8 mouse cellular contexts compared by ENCODE assay signal in genomic region chr1:195091699-195092219, GRCm38 (mm10). TPM values are rescaled to one million over a fixed set of nuclear protein-coding genes. Genes with fewer than 3 reads are reported as not detected.
DNase-seq lines count a peak whose midpoint lies in the region; ATAC-seq and TF ChIP-seq lines count a peak whose summit lies in the region.

No protein-coding gene starts in this region.

- ATAC-seq in heart, postnatal 0 days (ENCODE audit: insufficient read depth, low read depth), result peak; percentile 75
- peak; percentile 76 for ATAC-seq in hindbrain, postnatal 0 days
- peak; percentile 53 for ATAC-seq in midbrain, embryonic 14.5 days (ENCODE audit: low FRiP score, low TSS enrichment)

- TF ChIP-seq EP300 in heart, postnatal 0 days (IDR thresholded peaks at IDR 0.05; ENCODE audit: low read depth), result no peak

- peaks cover 8% of the 10 kb centered on the region for H3K36me3 ChIP-seq in heart, postnatal 0 days (replicated peaks; ENCODE audit: control insufficient read depth, insufficient read depth, low read length)
- no peaks in the 10 kb centered on the region; the same call in 1 of the 2 replicates for H3K36me3 ChIP-seq in hindbrain, postnatal 0 days (ENCODE audit: insufficient read depth, low read length)
- no peaks in the 10 kb centered on the region for H3K36me3 ChIP-seq in midbrain, embryonic 14.5 days (ENCODE audit: control insufficient read depth, insufficient read depth, low read length)

- no peaks in the 10 kb centered on the region for H3K9me3 ChIP-seq in heart, postnatal 0 days (replicated peaks; ENCODE audit: control insufficient read depth, low read length)
- H3K9me3 ChIP-seq in hindbrain, postnatal 0 days (ENCODE audit: low read length), result no peaks in the 10 kb centered on the region
- no peaks in the 10 kb centered on the region for H3K9me3 ChIP-seq in midbrain, embryonic 14.5 days (ENCODE audit: control insufficient read depth, low read length)

- H3K4me1 ChIP-seq in heart, postnatal 0 days (ENCODE audit: control insufficient read depth, insufficient read depth), result no peaks in the 10 kb centered on the region
- peaks cover 6% of the 10 kb centered on the region; the same call in 1 of the 2 replicates for H3K4me1 ChIP-seq in hindbrain, postnatal 0 days (ENCODE audit: insufficient read depth, low read length)
- H3K4me1 ChIP-seq in midbrain, embryonic 14.5 days (ENCODE audit: control insufficient read depth, insufficient read depth, low read length), result 0 out of 2 replicates have a peak, but pooled peaks cover 6% of the 10 kb centered on the region

- H3K27me3 ChIP-seq in heart, postnatal 0 days (ENCODE audit: control insufficient read depth, insufficient read depth, low read length), result no peaks in the 10 kb centered on the region
- no peaks in the 10 kb centered on the region for H3K27me3 ChIP-seq in hindbrain, postnatal 0 days (ENCODE audit: insufficient read depth, low read length)
- H3K27me3 ChIP-seq in midbrain, embryonic 14.5 days (ENCODE audit: control insufficient read depth, insufficient read depth, low read length), result no peaks in the 10 kb centered on the region

- peak overlapping the region; percentile 59 for H3K4me2 ChIP-seq in heart, postnatal 0 days (ENCODE audit: low read depth, low read length)
- peak overlapping the region; percentile 68 for H3K4me2 ChIP-seq in hindbrain, postnatal 0 days (ENCODE audit: low read depth, low read length)
- H3K4me2 ChIP-seq in midbrain, embryonic 14.5 days (ENCODE audit: low read length), result peak overlapping the region; percentile 55

- H3K9ac ChIP-seq in heart, postnatal 0 days (replicated peaks; ENCODE audit: low read depth, low read length), result peak overlapping the region; percentile 45
- H3K9ac ChIP-seq in hindbrain, postnatal 0 days (replicated peaks; ENCODE audit: low read length), result 0 out of 2 replicates have a peak overlapping the region, but pooled peaks have one; percentile 24
- H3K9ac ChIP-seq in midbrain, embryonic 14.5 days (replicated peaks; ENCODE audit: low read length), result 0 out of 2 replicates have a peak overlapping the region, but pooled peaks have one; percentile 24

- WGBS in heart, postnatal 0 days, result 14% methylated on average over 11 of the region's 11 CpGs
- 19% methylated on average over 11 of the region's 11 CpGs for WGBS in hindbrain, postnatal 0 days
- WGBS in midbrain, embryonic 14.5 days, result 19% methylated on average over 11 of the region's 11 CpGs

- DNase-seq in heart, postnatal 0 days (ENCODE audit: low spot score), result no peak
- DNase-seq in heart, adult 11 months, result no peak
- peak; percentile 89 for DNase-seq in c-Kit-positive CD71-positive TER-119-positive erythroid progenitor cells, embryonic 14.5 days (ENCODE audit: low spot score)
- no peak for DNase-seq in hindbrain, postnatal 0 days (ENCODE audit: low spot score)
- no peak for DNase-seq in midbrain, embryonic 14.5 days
- DNase-seq in spleen, postnatal 14 days (ENCODE audit: low spot score in 2 of 2), result no peak
- DNase-seq in adrenal gland, adult 2 months, result no peak
- no peak for DNase-seq in thymus, postnatal 4 days

- no peak for TF ChIP-seq CTCF in heart, postnatal 0 days (IDR thresholded peaks at IDR 0.05; ENCODE audit: low read depth)
- no peak for TF ChIP-seq CTCF in hindbrain, postnatal 0 days (IDR thresholded peaks at IDR 0.05; ENCODE audit: low read depth)

- peak overlapping the region; percentile 50 for H3K4me3 ChIP-seq in heart, postnatal 0 days (ENCODE audit: low read depth, low read length)
- peak overlapping the region; percentile 36 for H3K4me3 ChIP-seq in hindbrain, postnatal 0 days (ENCODE audit: low read length)
- H3K4me3 ChIP-seq in midbrain, embryonic 14.5 days (replicated peaks; ENCODE audit: low read depth, low read length), result peak overlapping the region; percentile 22; the same call in 1 of the 2 replicates

- peak overlapping the region; percentile 58 for H3K27ac ChIP-seq in heart, postnatal 0 days (ENCODE audit: low read depth)
- no peak overlapping the region; the same call in 1 of the 2 replicates for H3K27ac ChIP-seq in hindbrain, postnatal 0 days
- no peak overlapping the region for H3K27ac ChIP-seq in midbrain, embryonic 14.5 days (replicated peaks; ENCODE audit: low read depth, low read length)

RNA-seq across cellular contexts. Expression of gene Cd46, which starts 0.3 kb away (rescaled TPM):
- 1.6 and 8.2 TPM in 2 replicates for total RNA-seq in heart, postnatal 0 days (2014; rRNA removed; ENCODE audit: low replicate concordance)
- 0.53 and 0.55 TPM in 2 replicates for polyA plus RNA-seq in heart, postnatal 0 days (2015; fragmentation: Nextera tagmentation; extraction: Ambion mirVana)
- 1.5 and 4.4 TPM in 2 replicates for total RNA-seq in hindbrain, postnatal 0 days (2014; rRNA removed)
- 1.00 and 1.0 TPM in 2 replicates for polyA plus RNA-seq in hindbrain, postnatal 0 days (2015; fragmentation: Nextera tagmentation; extraction: Ambion mirVana)
- 1.7 and 1.8 TPM in 2 replicates for polyA plus RNA-seq in midbrain, embryonic 14.5 days (2014; fragmentation: Nextera tagmentation; extraction: Ambion mirVana)
- 1 to 10 TPM; 1.5 to 1.6 TPM for total RNA-seq in adrenal gland, adult 2 months (2021)
- polyA plus RNA-seq in adrenal gland, adult 2 months (2012; rRNA removed), result 0.19 TPM in 2 replicates

RNA-seq across cellular contexts. Expression of gene Cr1l, which starts 39.6 kb away (rescaled TPM):
- 80.2 and 173 TPM in 2 replicates for total RNA-seq in heart, postnatal 0 days (2014; rRNA removed; ENCODE audit: low replicate concordance)
- 70.1 and 70.6 TPM in 2 replicates for polyA plus RNA-seq in heart, postnatal 0 days (2015; fragmentation: Nextera tagmentation; extraction: Ambion mirVana)
- 57.1 and 59.2 TPM in 2 replicates for total RNA-seq in hindbrain, postnatal 0 days (2014; rRNA removed)
- polyA plus RNA-seq in hindbrain, postnatal 0 days (2015; fragmentation: Nextera tagmentation; extraction: Ambion mirVana), result 45.2 and 46.8 TPM in 2 replicates
- polyA plus RNA-seq in midbrain, embryonic 14.5 days (2014; fragmentation: Nextera tagmentation; extraction: Ambion mirVana), result 32.1 and 35.9 TPM in 2 replicates
- 10 to 100 TPM; 83.0 to 86.5 TPM for total RNA-seq in adrenal gland, adult 2 months (2021)
- polyA plus RNA-seq in adrenal gland, adult 2 months (2012; rRNA removed), result 29.4 and 50.1 TPM in 2 replicates
